Mouse (Mus musculus) limb, embryonic 15.5 days (tissue): ENCODE measurements at regions not wholly inside any gene's neighbourhood (a gene's known extent, or its start where the extent isn't known, plus 50 kb on each side); places are given as distances from the start of the nearest gene placed in this dataset.
"Not testable (repeated sequence)": the region's sequence is repeated elsewhere in the genome, so short reads cannot be mapped to it uniquely, and the experiment has no call there.

Source experiments
- ATAC-seq: fragments of 200-750 bp; cut with Nextera tagmentation; 2 replicates; pipeline ENCODE4 v1.8.0; 2017; ENCODE audit warnings: low read depth, moderate TSS enrichment; ENCODE audit not compliant: insufficient number of reproducible peaks, low FRiP score, low TSS enrichment
- H3K27ac ChIP-seq: fragments of 300-500 bp; sonication (generic); 2 replicates; pipeline ENCODE4 v1.5.1; 2015; ENCODE audit warnings: moderate library complexity, mild to moderate bottlenecking, inconsistent platforms
- H3K27me3 ChIP-seq: fragments of 300-500 bp; sonication (generic); 2 replicates; pipeline ENCODE4 v1.6.1; 2015; ENCODE audit warnings: inconsistent platforms
- H3K36me3 ChIP-seq: fragments of 300-500 bp; sonication (generic); 2 replicates; pipeline ENCODE4 v1.6.1; 2015; ENCODE audit warnings: inconsistent platforms
- H3K4me1 ChIP-seq: fragments of 300-500 bp; sonication (generic); 2 replicates; pipeline ENCODE4 v1.6.1; 2015; ENCODE audit warnings: inconsistent platforms
- H3K4me2 ChIP-seq: fragments of 300-500 bp; sonication (generic); 2 replicates; pipeline ENCODE4 v1.6.1; 2015; ENCODE audit warnings: mild to moderate bottlenecking, inconsistent platforms
- H3K4me3 ChIP-seq: fragments of 300-500 bp; sonication (generic); 2 replicates; pipeline ENCODE4 v1.5.1; 2015; ENCODE audit warnings: mild to moderate bottlenecking, inconsistent platforms
- H3K9ac ChIP-seq: fragments of 300-500 bp; sonication (generic); 2 replicates; pipeline ENCODE4 v1.6.1; 2015; ENCODE audit warnings: inconsistent platforms
- H3K9me3 ChIP-seq: fragments of 300-500 bp; sonication (generic); 2 replicates; pipeline ENCODE4 v1.6.1; 2016; ENCODE audit warnings: inconsistent platforms
- WGBS: fragments of 180-500 bp; shearing (Covaris S2); methylation state at CpG from one replicate; pipeline ENCODE4 v1.1.7; 2015; 5-methylcytosine and 5-hydroxymethylcytosine counted together

GRCm38 (mm10) chr17:83052613-83053140 is 162.4 kb upstream of the Pkdcc start:
- no peaks in the 10 kb centered on the region for H3K9me3 ChIP-seq
- H3K27ac ChIP-seq: no peak overlapping the region
- 73% methylated on average over 6 of the region's 6 CpGs for WGBS
- no peak overlapping the region for H3K4me2 ChIP-seq
- no peak for ATAC-seq
- H3K9ac ChIP-seq: no peak overlapping the region
- H3K4me1 ChIP-seq: no peaks in the 10 kb centered on the region
- H3K27me3 ChIP-seq: peaks cover 17% of the 10 kb centered on the region
- H3K4me3 ChIP-seq: no peak overlapping the region
- no peaks in the 10 kb centered on the region for H3K36me3 ChIP-seq

- ATAC-seq: no peak
- 0 out of 2 replicates have a peak, but pooled peaks cover 10% of the 10 kb centered on the region for H3K27me3 ChIP-seq
- H3K36me3 ChIP-seq: no peaks in the 10 kb centered on the region
- no peaks in the 10 kb centered on the region for H3K4me1 ChIP-seq
- H3K4me2 ChIP-seq: no peak overlapping the region
- 29% methylated on average over 3 of the region's 3 CpGs for WGBS
- no peaks in the 10 kb centered on the region for H3K9me3 ChIP-seq
- no peak overlapping the region for H3K4me3 ChIP-seq
- no peak overlapping the region for H3K9ac ChIP-seq
- no peak overlapping the region for H3K27ac ChIP-seq
Observed at GRCm38 (mm10) chr17:83057832-83058231, 157.3 kb upstream of the Pkdcc start.

GRCm38 (mm10) chr17:83061843-83062242 is 153.2 kb upstream of the Pkdcc start:
- H3K4me1 ChIP-seq: 0 out of 2 replicates have a peak, but pooled peaks cover 7% of the 10 kb centered on the region
- no peak overlapping the region for H3K4me3 ChIP-seq
- no peak for ATAC-seq
- 41% methylated on average over 6 of the region's 6 CpGs for WGBS
- H3K9me3 ChIP-seq: no peaks in the 10 kb centered on the region
- no peak overlapping the region for H3K9ac ChIP-seq
- H3K36me3 ChIP-seq: no peaks in the 10 kb centered on the region
- H3K4me2 ChIP-seq: no peak overlapping the region
- 0 out of 2 replicates have a peak, but pooled peaks cover 10% of the 10 kb centered on the region for H3K27me3 ChIP-seq
- no peak overlapping the region for H3K27ac ChIP-seq

GRCm38 (mm10) chr17:83063848-83064247 is 151.2 kb upstream of the Pkdcc start:
- no peaks in the 10 kb centered on the region for H3K36me3 ChIP-seq
- H3K4me3 ChIP-seq: no peak overlapping the region
- WGBS: 27% methylated on average over 4 of the region's 4 CpGs
- no peak overlapping the region for H3K4me2 ChIP-seq
- H3K27ac ChIP-seq: no peak overlapping the region
- no peak for ATAC-seq
- H3K9ac ChIP-seq: no peak overlapping the region
- H3K4me1 ChIP-seq: 0 out of 2 replicates have a peak, but pooled peaks cover 7% of the 10 kb centered on the region
- H3K27me3 ChIP-seq: peaks cover 10% of the 10 kb centered on the region; the same call in 1 of the 2 replicates
- H3K9me3 ChIP-seq: no peaks in the 10 kb centered on the region

GRCm38 (mm10) chr17:83064376-83064775 is 150.7 kb upstream of the Pkdcc start:
- 20% methylated on average over 11 of the region's 12 CpGs for WGBS
- not testable (repeated sequence) for ATAC-seq, H3K4me3 ChIP-seq, H3K36me3 ChIP-seq, H3K4me1 ChIP-seq, H3K9me3 ChIP-seq, H3K27me3 ChIP-seq, H3K4me2 ChIP-seq, H3K27ac ChIP-seq, H3K9ac ChIP-seq

- no peaks in the 10 kb centered on the region for H3K9me3 ChIP-seq
- H3K4me2 ChIP-seq: no peak overlapping the region
- H3K36me3 ChIP-seq: no peaks in the 10 kb centered on the region
- H3K9ac ChIP-seq: no peak overlapping the region
- peaks cover 15% of the 10 kb centered on the region; the same call in 1 of the 2 replicates for H3K4me1 ChIP-seq
- H3K27me3 ChIP-seq: no peaks in the 10 kb centered on the region; the same call in 1 of the 2 replicates
- no peak for ATAC-seq
- H3K4me3 ChIP-seq: no peak overlapping the region
- WGBS: 71% methylated on average over 4 of the region's 4 CpGs
- no peak overlapping the region for H3K27ac ChIP-seq
Observed at GRCm38 (mm10) chr17:83069246-83069645, 145.8 kb upstream of the Pkdcc start.

- 47% methylated on average over 6 of the region's 6 CpGs for WGBS
- H3K27me3 ChIP-seq: no peaks in the 10 kb centered on the region; the same call in 1 of the 2 replicates
- ATAC-seq: no peak
Observed at GRCm38 (mm10) chr17:83071746-83072145, 143.3 kb upstream of the Pkdcc start.

GRCm38 (mm10) chr17:83072175-83072574 is 142.9 kb upstream of the Pkdcc start:
- Histone ChIP-seq H3K4me3 (no peak overlapping the region), H3K4me1 (peaks cover 11% of the 10 kb centered on the region; the same call in 1 of the 2 replicates), H3K27ac (no peak overlapping the region), H3K27me3 (no peaks in the 10 kb centered on the region; the same call in 1 of the 2 replicates), H3K9me3 (no peaks in the 10 kb centered on the region), H3K36me3 (no peaks in the 10 kb centered on the region), H3K9ac (no peak overlapping the region), H3K4me2 (no peak overlapping the region)
- no peak for ATAC-seq
- WGBS: 48% methylated on average over 4 of the region's 4 CpGs

More at GRCm38 (mm10) chr17:83071746-83072145, 143.3 kb upstream of the Pkdcc start:
- Histone ChIP-seq H3K9me3 (no peaks in the 10 kb centered on the region), H3K4me2 (no peak overlapping the region), H3K36me3 (no peaks in the 10 kb centered on the region), H3K9ac (no peak overlapping the region), H3K4me3 (no peak overlapping the region), H3K27ac (no peak overlapping the region), H3K4me1 (peaks cover 11% of the 10 kb centered on the region; the same call in 1 of the 2 replicates)

GRCm38 (mm10) chr17:83074893-83075292 is 140.2 kb upstream of the Pkdcc start:
- Histone ChIP-seq H3K4me2 (no peak overlapping the region), H3K27ac (no peak overlapping the region), H3K9ac (no peak overlapping the region), H3K9me3 (no peaks in the 10 kb centered on the region), H3K4me3 (no peak overlapping the region), H3K4me1 (peaks cover 22% of the 10 kb centered on the region), H3K36me3 (no peaks in the 10 kb centered on the region), H3K27me3 (peaks cover 6% of the 10 kb centered on the region; the same call in 1 of the 2 replicates)
- ATAC-seq: no peak
- WGBS: 65% methylated on average over 5 of the region's 5 CpGs

GRCm38 (mm10) chr17:83077737-83078600 is 137.1 kb upstream of the Pkdcc start:
- ATAC-seq: no peak
- no peak overlapping the region; the same call in 1 of the 2 replicates for H3K4me2 ChIP-seq
- H3K9me3 ChIP-seq: no peaks in the 10 kb centered on the region
- H3K36me3 ChIP-seq: no peaks in the 10 kb centered on the region
- no peak overlapping the region for H3K4me3 ChIP-seq
- peaks cover 6% of the 10 kb centered on the region; the same call in 1 of the 2 replicates for H3K27me3 ChIP-seq
- 54% methylated on average over 17 of the region's 17 CpGs for WGBS
- H3K9ac ChIP-seq: no peak overlapping the region
- peak overlapping the region; percentile 18; the same call in 1 of the 2 replicates for H3K27ac ChIP-seq
- H3K4me1 ChIP-seq: peaks cover 31% of the 10 kb centered on the region

- H3K27me3 ChIP-seq: peaks cover 6% of the 10 kb centered on the region; the same call in 1 of the 2 replicates
- no peaks in the 10 kb centered on the region for H3K36me3 ChIP-seq
- no peak overlapping the region for H3K9ac ChIP-seq
- peaks cover 39% of the 10 kb centered on the region for H3K4me1 ChIP-seq
- H3K4me3 ChIP-seq: no peak overlapping the region
- 21% methylated on average over 19 of the region's 19 CpGs for WGBS
- peak overlapping the region; percentile 18; the same call in 1 of the 2 replicates for H3K27ac ChIP-seq
- H3K9me3 ChIP-seq: no peaks in the 10 kb centered on the region
- H3K4me2 ChIP-seq: no peak overlapping the region; the same call in 1 of the 2 replicates
- no peak for ATAC-seq
Observed at GRCm38 (mm10) chr17:83078601-83079360, 136.3 kb upstream of the Pkdcc start.
